Mouse (Mus musculus) midbrain, postnatal 0 days (tissue): ENCODE measurements around the gene Ddrgk1. TPM values are rescaled to one million over a fixed set of nuclear protein-coding genes. Genes with fewer than 3 reads are reported as not detected.

ENCODE experiments used
- ATAC-seq: fragments of 200-750 bp; cut with Nextera tagmentation; 2 replicates; pipeline ENCODE4 v1.8.0; 2017; ENCODE audit warnings: moderate number of reproducible peaks, mild to moderate bottlenecking, moderate TSS enrichment, moderate library complexity; ENCODE audit not compliant: low FRiP score
- DNase-seq: peaks from one replicate; pipeline ENCODE4 v3.0.0-alpha.2; 2015; ENCODE audit warnings: low spot score
- H3K27ac ChIP-seq: fragments of 300-500 bp; sonication (generic); 2 replicates; pipeline ENCODE4 v1.5.1; 2014; ENCODE audit warnings: low read depth, mild to moderate bottlenecking, low read length, mixed read lengths
- H3K27me3 ChIP-seq: fragments of 300-500 bp; sonication (generic); 2 replicates; pipeline ENCODE4 v1.6.1; 2014; ENCODE audit warnings: low read length, control low read depth, mixed read lengths; ENCODE audit not compliant: insufficient read depth
- H3K36me3 ChIP-seq: fragments of 300-500 bp; sonication (generic); 2 replicates; pipeline ENCODE4 v1.6.1; 2014; ENCODE audit warnings: low read length, control low read depth, mixed read lengths; ENCODE audit not compliant: insufficient read depth
- H3K4me1 ChIP-seq: fragments of 300-500 bp; sonication (generic); 2 replicates; pipeline ENCODE4 v1.6.1; 2014; ENCODE audit warnings: mild to moderate bottlenecking, control low read depth, antibody characterized with exemption, low read length, mixed read lengths; ENCODE audit not compliant: insufficient read depth
- H3K4me2 ChIP-seq: fragments of 300-500 bp; sonication (generic); 2 replicates; pipeline ENCODE4 v1.6.1; 2014; ENCODE audit warnings: low read depth, mild to moderate bottlenecking, low read length, mixed read lengths; ENCODE audit not compliant: poor library complexity, severe bottlenecking
- H3K4me3 ChIP-seq: fragments of 300-500 bp; sonication (generic); 2 replicates; pipeline ENCODE4 v1.5.1; 2014; ENCODE audit warnings: low read depth, mild to moderate bottlenecking, low read length, moderate library complexity
- H3K9ac ChIP-seq: fragments of 300-500 bp; sonication (generic); replicated peaks from 2 replicates; pipeline ENCODE4 v1.6.1; 2014; ENCODE audit warnings: mild to moderate bottlenecking, low read length, moderate library complexity, mixed read lengths; ENCODE audit not compliant: poor library complexity, severe bottlenecking
- H3K9me3 ChIP-seq: fragments of 300-500 bp; sonication (generic); 2 replicates; pipeline ENCODE4 v1.6.1; 2016; ENCODE audit warnings: low read length, control low read depth
- CTCF ChIP-seq: IDR thresholded peaks from 2 replicates; pipeline ENCODE4 v1.5.1; 2016; ENCODE audit warnings: antibody characterized with exemption, mild to moderate bottlenecking
- WGBS: fragments of 180-500 bp; shearing (Covaris S2); extraction: QIAGEN DNeasy Blood & Tissue Kit; methylation state at CpG from one replicate; pipeline ENCODE4 v1.1.7; 2014; 5-methylcytosine and 5-hydroxymethylcytosine counted together
- polyA plus RNA-seq: library from polyadenylated mRNA; unstranded; fragments of >200 nt; fragmentation: Nextera tagmentation; extraction: Ambion mirVana; gene quantifications from 2 replicates; pipeline ENCODE4 v1.2.1, GENCODE M21; 2015
- total RNA-seq: library from RNA; depleted of rRNA; stranded (reverse); fragments of >200 nt; gene quantifications from 2 replicates; pipeline ENCODE4 v1.2.3, GENCODE M21; 2014

Ddrgk1 gene
- total and polyA plus RNA-seq, 2 experiments from 2014 or later = 36.0 to 88.6 TPM

DNA sequence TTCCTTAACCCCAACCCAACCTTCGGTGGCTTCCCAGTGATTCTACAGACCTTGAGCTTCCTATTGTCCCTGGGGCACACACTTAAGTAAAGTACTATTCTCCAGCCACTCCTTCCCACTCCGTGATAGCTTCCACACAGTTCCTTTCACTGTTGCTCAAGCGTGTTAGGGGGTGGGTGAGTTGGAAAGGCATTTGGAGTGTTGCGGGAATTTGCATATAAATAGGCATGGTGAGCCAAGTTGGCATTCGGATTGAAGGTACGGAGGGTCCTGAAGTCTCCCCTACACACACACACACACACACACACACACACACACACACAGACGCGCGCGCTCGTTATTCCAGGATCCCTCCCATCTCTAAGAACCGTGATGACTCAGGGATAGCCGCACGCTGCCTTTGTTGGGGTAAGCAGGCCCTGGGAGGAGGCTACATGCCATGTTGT lies 33.4 kb upstream of the Ddrgk1 start:
- peaks cover 4% of the 10 kb centered on the region; the same call in 1 of the 2 replicates for H3K4me1 ChIP-seq
- H3K4me2 ChIP-seq = peak overlapping the region; percentile 99
- H3K27ac ChIP-seq = no peak overlapping the region
- H3K9ac ChIP-seq = no peak overlapping the region
- DNase-seq = peak; percentile 12
- no peak for TF ChIP-seq CTCF
- H3K27me3 ChIP-seq = peaks cover 33% of the 10 kb centered on the region
- no peaks in the 10 kb centered on the region for H3K36me3 ChIP-seq
- H3K9me3 ChIP-seq = no peaks in the 10 kb centered on the region
- 3% methylated on average over 14 of the region's 14 CpGs for WGBS
- H3K4me3 ChIP-seq = peak overlapping the region; percentile 53
- ATAC-seq = no peak

DNA sequence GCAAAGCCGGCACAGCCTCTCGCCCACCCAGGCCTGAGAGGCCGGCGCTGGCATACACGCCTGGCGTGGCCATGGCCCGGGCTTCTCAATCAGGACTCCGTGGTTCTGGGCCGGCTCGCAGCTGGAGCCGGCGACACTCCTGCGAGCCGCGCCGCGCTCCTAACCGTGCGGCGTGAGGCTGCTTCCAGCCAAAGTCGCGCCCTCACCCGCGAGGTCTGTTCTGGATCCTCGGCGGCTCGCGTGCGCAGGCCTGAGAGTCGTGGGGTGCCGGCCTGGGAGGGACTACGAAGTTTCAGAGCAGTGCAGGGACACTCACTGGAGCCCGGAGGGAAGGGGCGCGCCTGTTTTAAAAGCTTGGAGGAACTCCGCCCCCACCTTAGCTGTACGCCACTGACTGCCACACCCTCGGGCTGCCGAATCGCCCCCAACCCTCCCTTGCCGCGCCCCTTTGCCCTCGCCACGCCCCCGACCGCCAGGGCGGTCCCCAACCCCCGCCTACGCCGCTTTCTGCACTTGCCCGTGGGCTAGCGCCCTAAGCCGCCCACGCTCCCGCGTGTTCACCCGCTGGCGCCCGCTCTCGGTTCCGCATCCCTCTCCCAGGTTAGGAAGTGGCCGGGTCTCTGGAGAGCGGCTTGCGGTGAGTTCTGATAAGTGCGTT lies 32.8 kb upstream of the Ddrgk1 start, which contains the start of gene Slc4a11:
Gene Slc4a11, minus strand, starts transcription at position 367 of the 658 bp plus-strand sequence.
- WGBS = under 1% methylated on average over 53 of the region's 65 CpGs
- Histone ChIP-seq H3K4me2 (peak within 1 kb of the TSS; percentile 99), H3K4me3 (peak within 1 kb of the TSS; percentile 53), H3K4me1 (peaks cover 4% of the 10 kb centered on the region; the same call in 1 of the 2 replicates), H3K36me3 (no peaks in the 10 kb centered on the region), H3K27ac (no peak within 1 kb of the TSS), H3K27me3 (peaks cover 33% of the 10 kb centered on the region), H3K9me3 (no peaks in the 10 kb centered on the region), H3K9ac (peak within 1 kb of the TSS; percentile 52)
- TF ChIP-seq CTCF = no peak
- ATAC-seq (peak; percentile 64), DNase-seq (peak; percentile 6)

- TF ChIP-seq CTCF = no peak
- no peak for DNase-seq
- peak overlapping the region; percentile 53 for H3K4me3 ChIP-seq
- H3K4me2 ChIP-seq = peak overlapping the region; percentile 99
- no peaks in the 10 kb centered on the region for H3K36me3 ChIP-seq
- H3K9ac ChIP-seq = peak overlapping the region; percentile 52
- no peaks in the 10 kb centered on the region for H3K9me3 ChIP-seq
- H3K27ac ChIP-seq = no peak overlapping the region
- ATAC-seq = peak; percentile 20
- peaks cover 33% of the 10 kb centered on the region for H3K27me3 ChIP-seq
- WGBS = 2% methylated on average over 31 of the region's 31 CpGs
- H3K4me1 ChIP-seq = peaks cover 4% of the 10 kb centered on the region; the same call in 1 of the 2 replicates
Measured at GRCm38 (mm10) chr2:130696700-130697152, 32.3 kb upstream of the Ddrgk1 start.

DNA sequence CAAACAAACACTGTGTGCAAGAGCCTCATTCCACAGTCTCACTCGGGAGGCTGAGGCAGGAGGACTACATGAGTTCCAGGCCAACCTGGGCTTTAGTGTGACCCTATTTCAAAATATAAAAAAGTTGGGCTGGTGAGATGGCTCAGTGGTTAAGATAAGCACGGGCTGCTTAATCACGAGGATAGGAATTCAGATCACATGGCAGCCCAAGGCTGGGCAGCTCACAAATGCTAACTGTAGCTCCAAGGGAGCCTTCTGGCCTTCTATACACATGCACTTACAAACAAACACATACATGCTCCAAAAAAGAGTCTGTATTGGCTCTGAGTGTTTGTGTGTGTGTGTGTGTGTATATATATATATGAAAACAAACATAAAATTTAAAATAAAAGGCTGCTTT lies 29.1 kb upstream of the Ddrgk1 start:
- WGBS = 43% methylated on average over 3 of the region's 3 CpGs
- no peak for TF ChIP-seq CTCF
- no peak for ATAC-seq

DNA sequence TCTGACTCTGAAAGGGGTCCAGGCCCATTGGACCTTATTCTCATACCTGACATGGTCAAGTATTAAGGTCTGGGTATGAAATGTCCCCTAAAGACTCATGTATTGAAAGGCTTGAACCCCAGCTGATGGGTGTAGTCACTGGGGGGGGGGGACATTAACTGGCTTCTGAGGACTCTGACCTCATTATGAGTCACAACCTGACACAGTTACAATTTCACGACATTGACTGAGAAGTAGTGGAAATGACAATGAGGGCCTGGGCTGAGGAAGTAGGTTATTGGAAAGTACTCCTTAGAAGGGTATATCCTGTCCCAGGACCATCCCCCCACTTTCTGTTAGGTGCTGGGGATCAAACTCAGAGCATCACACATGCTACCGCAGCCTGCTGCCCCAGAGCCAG lies 24.6 kb upstream of the Ddrgk1 start:
- Histone ChIP-seq H3K4me3 (no peak overlapping the region), H3K9ac (no peak overlapping the region), H3K36me3 (peaks cover 13% of the 10 kb centered on the region), H3K27ac (no peak overlapping the region), H3K4me1 (no peaks in the 10 kb centered on the region), H3K4me2 (no peak overlapping the region), H3K27me3 (no peaks in the 10 kb centered on the region), H3K9me3 (no peaks in the 10 kb centered on the region)
- WGBS = 83% methylated on average over 2 of the region's 2 CpGs
- ATAC-seq = no peak
- TF ChIP-seq CTCF = no peak
- no peak for DNase-seq

More for the DNA sequence above, 29.1 kb upstream of the Ddrgk1 start:
- Histone ChIP-seq H3K9me3 (no peaks in the 10 kb centered on the region), H3K9ac (no peak overlapping the region), H3K4me2 (no peak overlapping the region), H3K4me3 (no peak overlapping the region), H3K27ac (no peak overlapping the region), H3K27me3 (peaks cover 30% of the 10 kb centered on the region), H3K36me3 (no peaks in the 10 kb centered on the region), H3K4me1 (peaks cover 4% of the 10 kb centered on the region; the same call in 1 of the 2 replicates)
- no peak for DNase-seq

DNA sequence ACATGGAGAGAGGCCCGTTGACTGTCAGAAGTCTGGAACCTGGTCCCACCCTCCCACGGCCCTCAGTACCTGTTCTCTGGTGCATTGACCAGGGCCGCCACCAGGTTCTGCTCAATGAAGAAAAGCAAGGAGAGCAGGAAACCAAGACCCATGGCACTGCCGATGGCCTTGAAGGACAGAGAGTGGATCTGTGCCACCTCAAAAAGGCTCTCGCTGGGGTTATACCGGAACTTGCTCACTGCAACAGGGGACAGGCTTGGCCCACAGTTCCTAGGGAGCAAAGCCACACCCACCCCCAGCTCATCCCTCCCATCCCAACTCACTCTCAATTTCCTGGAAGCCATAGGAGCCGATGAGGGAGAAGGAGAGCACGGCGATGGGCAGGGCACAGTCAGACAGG lies 21.0 kb upstream of the Ddrgk1 start:
- H3K27ac ChIP-seq = no peak overlapping the region
- no peak for TF ChIP-seq CTCF
- WGBS = 88% methylated on average over 9 of the region's 9 CpGs
- H3K36me3 ChIP-seq = peaks cover 34% of the 10 kb centered on the region
- H3K9ac ChIP-seq = no peak overlapping the region
- no peak overlapping the region for H3K4me2 ChIP-seq
- no peaks in the 10 kb centered on the region for H3K4me1 ChIP-seq
- ATAC-seq (no peak), DNase-seq (no peak)
- no peak overlapping the region for H3K4me3 ChIP-seq
- H3K9me3 ChIP-seq = no peaks in the 10 kb centered on the region
- H3K27me3 ChIP-seq = no peaks in the 10 kb centered on the region
